Mouse (Mus musculus): Measurements from ENCODE around the gene Spata3.
"Not testable (repeated sequence)": the region's sequence is repeated elsewhere in the genome, so short reads cannot be mapped to it uniquely, and the experiment has no call there.

The Spata3 gene

DNA sequence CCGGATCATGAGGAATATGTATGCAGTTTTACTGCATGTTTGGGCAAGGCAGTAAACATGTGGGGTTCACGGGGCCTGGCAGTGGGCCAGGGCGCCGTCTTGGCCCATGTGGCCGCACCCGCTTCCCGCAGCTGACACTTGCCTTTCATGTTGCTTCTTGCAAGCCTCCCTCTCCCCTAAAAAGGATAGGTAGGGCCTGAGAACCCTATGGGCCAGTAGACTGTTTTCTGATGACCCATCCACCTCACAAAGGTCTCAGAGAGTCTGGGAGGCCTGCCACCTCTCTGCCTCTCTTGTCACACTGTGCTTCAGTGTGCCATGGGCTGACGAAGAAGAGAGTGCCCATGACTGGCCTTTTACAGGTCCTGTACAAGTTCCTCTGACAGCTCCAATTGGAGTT lies at the start of gene Spata3:
Gene Spata3, plus strand, starts transcription at position 301 of the 400 bp plus-strand sequence.
- ChIA-PET CTCF (interaction anchor here in 2 of 4 experiments (0.6 to 1.3 kb wide), 2 partner anchors 163 kb away, joined by 3 to 4 read pairs; no protein-coding TSS in a partner anchor), POLR2A (interaction anchor here in 3 of 4 experiments (0.8 to 1.9 kb wide), 5 partner anchors 16 to 241 kb away, joined by 3 to 4 read pairs (median 3); no protein-coding TSS in a partner anchor)

DNA sequence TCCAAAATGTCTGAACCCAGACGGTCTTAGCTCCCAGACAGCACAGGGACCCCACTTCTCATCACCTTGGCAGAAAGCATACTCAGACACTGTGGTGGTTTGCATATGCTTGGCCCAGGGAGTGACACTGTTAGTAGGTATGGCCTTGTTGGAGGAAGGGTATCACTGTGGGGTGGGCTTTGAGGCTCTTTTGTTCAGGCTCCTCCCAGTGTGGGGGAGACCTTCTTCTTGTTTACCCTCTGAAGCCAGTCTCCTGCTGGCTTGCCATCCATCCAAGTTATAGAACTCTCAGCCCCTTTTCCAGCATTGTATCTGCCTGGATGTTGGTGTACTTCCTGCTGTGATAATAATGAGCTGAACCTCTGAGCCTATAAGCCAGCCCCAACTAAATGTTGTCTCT lies 47.5 kb upstream of the Spata3 start:
- ChIA-PET CTCF (no interaction called here), POLR2A (no interaction called here)

DNA sequence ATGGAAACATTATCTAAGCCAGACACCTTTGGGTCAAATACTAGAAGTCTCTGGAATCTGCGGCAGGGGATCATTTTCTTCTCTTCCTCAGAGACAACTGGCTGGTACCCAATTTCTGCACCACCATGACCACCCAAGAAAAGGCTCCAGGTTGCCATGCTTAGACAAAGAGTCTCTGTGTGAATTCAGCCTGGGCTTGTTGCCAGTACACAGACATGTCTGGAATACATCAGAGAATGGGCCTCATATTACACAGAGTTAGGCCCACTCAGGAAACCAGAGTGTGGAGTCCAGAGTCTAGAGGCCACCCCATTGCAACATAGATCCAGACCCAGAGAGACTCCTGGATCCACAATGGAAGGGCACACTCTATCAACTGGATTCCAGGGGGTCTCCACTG lies 47.1 kb upstream of the Spata3 start:
- POLR2A ChIA-PET, result interaction anchor here in 1 of 4 experiments (0.6 kb wide), 1 partner anchor 113 kb away, joined by 3 read pairs; no protein-coding TSS in a partner anchor
- CTCF ChIA-PET, result no interaction called here

DNA sequence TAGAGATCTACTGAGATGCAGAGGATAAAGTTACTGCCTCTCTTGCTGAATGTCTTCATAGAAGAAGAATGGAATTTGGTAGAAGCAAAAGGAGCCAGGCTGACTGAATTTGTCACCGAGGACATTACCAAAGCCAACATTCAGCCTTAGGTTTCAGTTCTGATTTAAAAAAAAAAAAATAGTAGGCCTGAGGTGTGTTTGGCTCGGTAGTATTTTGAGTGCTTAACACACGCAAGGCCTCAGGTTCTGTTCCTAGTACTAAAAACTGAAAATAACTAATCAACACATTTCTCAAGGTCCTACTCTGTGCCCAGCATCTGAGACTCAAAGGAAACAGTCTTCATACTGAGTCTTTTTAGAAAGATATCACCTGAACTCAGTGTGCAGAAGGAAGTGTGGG lies 45.5 kb upstream of the Spata3 start:
- ChIA-PET POLR2A (no interaction called here), CTCF (no interaction called here)

DNA sequence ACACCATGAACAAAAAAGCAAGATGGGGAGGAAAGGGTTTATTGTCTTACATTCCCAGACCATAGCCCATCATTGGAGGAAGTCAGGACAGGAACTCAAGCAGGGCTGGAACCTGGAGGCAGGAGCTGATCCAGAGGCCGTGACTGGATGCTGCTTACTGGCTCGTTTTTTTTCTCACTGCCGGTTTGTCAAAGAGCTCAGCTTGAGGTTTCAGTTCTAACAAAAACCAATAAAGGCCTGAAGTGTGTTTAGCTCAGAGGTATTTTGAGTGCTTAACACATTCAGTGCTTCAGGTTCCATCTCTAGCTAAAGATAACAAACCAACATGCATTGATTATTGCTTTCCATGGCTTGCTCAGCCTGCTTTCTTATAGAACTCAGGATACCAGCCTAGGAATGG lies 44.3 kb upstream of the Spata3 start:
- ChIA-PET POLR2A (no interaction called here), CTCF (interaction anchor here in 1 of 4 experiments (1.2 kb wide), 1 partner anchor 37 kb away, joined by 4 read pairs; no protein-coding TSS in a partner anchor)

DNA sequence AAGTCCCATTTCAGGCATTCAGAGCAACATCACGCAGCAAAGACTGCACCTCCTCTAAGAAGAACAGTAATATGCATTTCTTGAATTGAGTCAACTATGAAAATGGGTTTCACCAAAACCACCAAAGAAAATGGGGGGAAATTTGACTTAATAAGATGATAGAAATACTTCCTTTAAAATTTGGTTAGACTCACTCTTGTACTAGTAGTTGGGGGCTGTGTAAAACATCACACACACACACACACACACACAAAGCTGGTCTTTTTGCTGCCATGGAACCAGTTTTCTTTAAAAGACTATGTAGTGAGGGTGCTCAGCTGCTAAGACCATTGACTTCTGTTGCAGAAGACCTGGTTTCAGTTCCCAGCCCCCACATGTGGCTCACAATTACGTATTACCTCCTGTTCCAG lies 43.1 kb upstream of the Spata3 start:
- ChIA-PET CTCF (no interaction called here), POLR2A (no interaction called here)

DNA sequence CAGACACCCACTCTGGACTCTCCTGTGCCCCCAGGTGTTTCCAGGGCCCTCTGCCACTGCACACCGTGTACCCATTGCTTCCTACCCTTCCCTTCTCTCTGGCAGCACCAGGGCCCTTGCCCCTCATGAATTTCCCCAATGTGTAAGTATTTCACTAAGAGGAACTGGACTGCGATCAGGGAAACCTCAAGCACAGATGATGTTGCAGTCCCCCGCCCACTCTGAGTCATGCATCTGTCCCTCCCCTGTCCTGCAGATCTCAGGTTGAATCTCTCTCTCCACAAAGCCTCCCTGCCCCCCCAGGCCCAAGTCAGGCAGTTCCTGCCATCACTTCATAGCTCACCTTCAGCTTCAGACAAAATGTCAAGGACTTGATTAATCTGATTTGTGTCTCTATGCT lies 38.9 kb upstream of the Spata3 start:
- POLR2A ChIA-PET, result no interaction called here
- CTCF ChIA-PET, result no interaction called here

DNA sequence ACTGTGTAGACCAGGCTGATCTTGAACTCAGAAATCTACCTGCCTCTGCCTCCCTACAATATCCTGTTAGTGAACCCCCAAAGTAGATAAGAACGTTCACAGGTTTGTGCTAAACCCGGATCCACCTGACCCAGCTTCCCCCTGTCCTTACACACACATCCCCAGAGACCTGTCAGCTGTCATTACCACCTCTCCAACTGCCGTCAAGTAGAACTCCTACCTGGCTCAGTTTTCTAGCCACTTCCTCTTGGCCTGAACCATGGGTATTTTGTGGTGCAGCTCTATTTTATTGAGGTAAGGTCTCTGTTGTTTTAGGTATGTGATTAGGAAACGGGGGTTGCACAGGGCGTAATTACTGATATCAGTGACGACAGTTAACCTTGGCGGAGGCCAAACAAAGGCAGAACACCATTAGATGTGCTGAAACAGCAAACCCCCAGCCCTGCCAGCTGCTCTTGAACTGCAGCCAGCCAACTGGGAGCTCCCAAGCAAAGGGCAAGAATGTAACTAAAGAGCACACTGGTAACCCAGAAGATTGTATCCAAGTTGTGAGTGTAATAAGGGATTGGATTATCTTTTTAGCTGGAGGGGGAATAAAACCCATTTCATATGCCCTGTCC lies 34.8 kb upstream of the Spata3 start:
- POLR2A ChIA-PET, result no interaction called here

DNA sequence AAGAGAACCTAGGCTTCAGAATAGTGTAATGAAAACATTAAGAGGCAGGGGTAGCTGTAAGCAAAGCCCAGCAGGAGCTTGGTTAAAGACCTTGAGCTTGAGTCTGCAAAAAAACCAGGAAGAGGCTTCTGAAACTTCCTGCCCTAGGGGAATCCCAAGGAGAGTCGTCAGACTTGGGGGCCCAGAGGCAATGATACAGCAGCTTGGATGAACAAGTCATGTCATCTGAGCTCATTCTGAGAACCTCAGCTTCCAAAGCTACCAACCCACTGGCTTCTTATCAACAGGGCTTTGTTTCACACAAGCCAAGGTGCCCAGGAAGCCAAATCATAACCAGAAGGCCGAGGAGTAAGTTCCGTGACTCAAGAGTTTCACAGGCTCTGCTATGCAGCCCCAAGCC lies 30.8 kb upstream of the Spata3 start:
- CTCF ChIA-PET, result interaction anchor here in 1 of 4 experiments (0.5 kb wide), 1 partner anchor 32 kb away, joined by 4 read pairs; no protein-coding TSS in a partner anchor
- POLR2A ChIA-PET, result interaction anchor here in 1 of 4 experiments (0.7 kb wide), 1 partner anchor 374 kb away, joined by 6 read pairs; the partner anchor contains the start of gene Ncl

More for the DNA sequence above, 34.8 kb upstream of the Spata3 start:
- CTCF ChIA-PET, result no interaction called here

DNA sequence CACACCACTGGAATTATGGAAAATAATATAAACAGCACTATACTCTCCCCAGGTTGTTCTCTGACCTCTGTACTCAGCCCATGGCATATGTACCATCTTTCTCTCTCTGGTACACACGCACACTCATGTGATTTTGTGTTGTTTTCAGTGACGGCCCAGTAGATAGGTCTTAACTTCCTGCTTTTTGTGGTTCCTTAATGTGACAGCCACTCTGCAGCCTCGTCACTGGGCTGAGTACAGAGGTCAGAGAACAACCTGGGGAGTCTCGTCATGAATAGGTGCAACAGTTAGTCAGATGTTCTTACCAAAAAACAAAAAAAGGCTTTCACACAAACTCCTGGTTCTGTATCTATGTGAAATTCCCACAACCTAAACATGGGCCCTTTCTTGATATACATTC lies 28.3 kb upstream of the Spata3 start:
- CTCF ChIA-PET, result no interaction called here
- POLR2A ChIA-PET, result no interaction called here

DNA sequence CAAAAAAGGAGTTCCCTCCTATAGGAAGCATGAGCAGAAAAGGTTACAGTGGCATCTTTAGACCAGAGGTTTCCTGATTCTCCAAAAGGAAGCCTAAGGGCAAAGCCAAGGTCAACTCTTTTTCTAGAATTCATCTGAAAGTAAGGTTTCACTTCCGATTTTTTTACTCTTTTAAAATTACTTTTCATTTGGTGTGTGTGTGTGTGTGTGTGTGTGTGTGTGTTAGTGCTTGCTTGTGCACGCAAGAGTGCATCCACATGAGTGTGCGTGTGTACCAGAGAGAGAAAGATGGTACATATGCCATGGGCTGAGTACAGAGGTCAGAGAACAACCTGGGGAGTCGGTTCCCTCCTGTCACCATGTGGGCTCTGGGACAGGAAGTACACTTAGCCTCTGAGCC lies 27.7 kb upstream of the Spata3 start:
- POLR2A ChIA-PET, CTCF ChIA-PET: not testable (repeated sequence)

DNA sequence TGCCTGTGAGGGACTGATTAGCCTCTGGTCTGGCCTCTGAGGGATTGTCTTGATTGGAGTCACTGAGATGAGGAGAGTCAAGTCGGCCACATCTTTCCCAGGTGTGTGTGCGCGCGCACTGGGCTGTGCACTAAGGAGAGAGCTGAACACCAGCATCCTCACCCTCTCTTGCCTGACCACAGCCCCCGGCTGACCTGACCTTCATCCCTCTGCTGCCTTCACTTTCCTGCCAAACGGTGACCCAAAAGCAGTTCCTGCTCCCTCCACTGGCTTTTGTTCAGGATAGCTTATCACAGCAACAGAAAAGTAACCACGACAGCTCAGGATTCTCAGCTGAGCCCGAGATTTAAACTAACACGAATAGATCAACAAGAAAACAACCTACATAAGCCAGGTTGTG lies 24.4 kb upstream of the Spata3 start:
- POLR2A ChIA-PET, result interaction anchor here in 2 of 4 experiments (0.7 to 1.1 kb wide), 2 partner anchors 15 to 367 kb away, joined by 3 read pairs; partner anchors contain the start of gene Ncl (in 1 of the 2)
- CTCF ChIA-PET, result interaction anchor here in 2 of 4 experiments (0.5 to 1.1 kb wide), 2 partner anchors 15 to 548 kb away, joined by 3 read pairs; no protein-coding TSS in a partner anchor

DNA sequence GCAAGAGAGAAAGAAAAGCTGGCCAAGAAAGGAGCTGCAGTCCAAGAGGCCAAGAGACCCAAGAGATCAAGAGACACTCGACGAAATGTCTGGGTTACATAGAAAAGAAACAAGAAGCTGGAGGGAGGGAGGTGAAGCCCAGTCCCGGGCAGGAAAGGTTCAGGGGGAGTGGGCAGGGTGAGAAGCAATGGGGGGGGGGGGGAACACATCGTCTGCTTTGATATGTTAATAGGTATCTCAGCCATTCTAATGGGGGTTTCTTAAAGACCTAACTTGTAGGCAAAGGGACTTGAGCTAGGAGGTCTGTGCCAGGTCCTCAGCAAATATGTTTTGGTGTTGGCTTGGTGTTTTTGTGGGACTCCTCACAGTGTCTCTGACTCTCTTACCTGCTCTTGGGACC lies 23.1 kb upstream of the Spata3 start:
- ChIA-PET POLR2A (interaction anchor here in 2 of 4 experiments (0.6 to 0.9 kb wide), 2 partner anchors 366 to 437 kb away, joined by 3 to 4 read pairs; partner anchors contain the start of gene Ncl (in 1 of the 2)), CTCF (interaction anchor here in 1 of 4 experiments (0.6 kb wide), 1 partner anchor 66 kb away, joined by 3 read pairs; no protein-coding TSS in a partner anchor)

DNA sequence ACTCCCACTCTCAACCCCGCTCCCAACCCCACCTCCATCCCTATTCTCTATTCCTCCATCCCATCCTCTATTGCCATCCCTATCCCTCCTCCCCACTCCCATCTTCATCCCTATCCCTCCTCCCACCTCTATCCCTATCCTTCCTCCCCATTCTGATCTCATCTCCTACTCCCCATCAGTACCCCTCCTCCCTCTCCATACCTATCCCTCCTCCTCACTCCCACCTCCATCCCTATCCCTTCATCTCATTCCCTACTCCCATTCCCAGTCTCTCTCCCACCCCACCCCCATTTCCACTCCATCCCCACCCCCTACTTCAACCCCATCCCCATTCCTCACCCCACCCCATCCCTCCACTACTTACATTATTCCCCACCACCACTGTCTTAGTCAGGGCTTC lies 19.4 kb upstream of the Spata3 start:
- POLR2A ChIA-PET, result no interaction called here
- CTCF ChIA-PET, result no interaction called here

DNA sequence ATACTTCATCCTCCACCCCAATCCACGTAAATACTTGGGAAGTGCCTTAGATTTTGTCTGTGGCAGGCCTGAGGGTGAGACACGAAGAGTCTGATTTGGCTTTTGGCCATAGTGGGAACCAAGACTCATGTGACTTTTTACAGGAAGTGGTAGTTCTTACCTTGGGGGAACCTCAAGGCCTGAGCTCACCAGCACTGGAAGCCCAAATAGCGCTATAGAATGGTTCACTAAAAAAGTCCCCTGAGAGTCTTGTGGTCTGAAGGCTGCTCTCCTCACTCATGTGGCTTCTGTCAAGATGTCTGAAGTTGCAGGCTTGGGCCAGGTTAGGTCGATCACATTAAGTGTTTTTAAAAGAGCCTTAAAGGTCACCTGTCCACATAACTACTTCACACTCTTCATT lies 18.6 kb upstream of the Spata3 start:
- POLR2A ChIA-PET, result interaction anchor here in 2 of 4 experiments (0.6 to 0.9 kb wide), 3 partner anchors 9 to 416 kb away, joined by 3 to 4 read pairs (median 3); no protein-coding TSS in a partner anchor
- CTCF ChIA-PET, result no interaction called here

DNA sequence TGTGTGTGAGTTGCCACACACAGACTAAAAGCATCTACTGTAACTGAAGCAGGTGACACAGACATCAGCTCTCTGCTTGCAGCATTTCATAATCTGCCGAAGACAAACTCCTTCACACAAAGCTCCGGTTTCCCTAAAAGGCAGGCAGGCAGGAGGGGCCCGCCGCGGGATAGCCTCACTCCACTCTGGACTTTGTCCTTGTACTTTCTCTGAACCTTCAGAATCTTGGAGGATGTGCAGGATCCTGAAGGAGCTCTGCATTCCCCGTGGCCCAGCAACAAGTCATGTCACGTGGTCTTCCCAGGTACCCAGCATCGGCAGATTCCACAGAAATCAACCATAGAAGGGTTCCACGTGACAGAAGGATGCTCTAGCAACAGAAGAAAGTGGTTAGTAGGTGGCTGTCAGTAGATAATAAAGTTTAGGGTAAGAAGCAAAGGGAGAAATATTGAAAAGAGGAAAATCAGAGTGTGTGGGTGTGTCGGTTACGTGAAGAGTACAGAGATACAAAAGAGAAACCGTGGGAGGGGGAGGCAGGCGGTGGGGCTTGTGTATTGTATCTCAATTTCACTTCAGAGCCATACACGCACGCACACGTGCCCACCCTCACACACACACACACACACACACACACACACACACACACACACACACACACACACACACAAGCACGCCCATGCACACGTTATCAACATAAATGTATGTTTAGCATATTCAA lies 16.6 kb upstream of the Spata3 start:
- ChIA-PET CTCF (no interaction called here), POLR2A (interaction anchor here in 1 of 4 experiments (1.2 kb wide), 2 partner anchors 22 to 76 kb away, joined by 3 read pairs; no protein-coding TSS in a partner anchor)

DNA sequence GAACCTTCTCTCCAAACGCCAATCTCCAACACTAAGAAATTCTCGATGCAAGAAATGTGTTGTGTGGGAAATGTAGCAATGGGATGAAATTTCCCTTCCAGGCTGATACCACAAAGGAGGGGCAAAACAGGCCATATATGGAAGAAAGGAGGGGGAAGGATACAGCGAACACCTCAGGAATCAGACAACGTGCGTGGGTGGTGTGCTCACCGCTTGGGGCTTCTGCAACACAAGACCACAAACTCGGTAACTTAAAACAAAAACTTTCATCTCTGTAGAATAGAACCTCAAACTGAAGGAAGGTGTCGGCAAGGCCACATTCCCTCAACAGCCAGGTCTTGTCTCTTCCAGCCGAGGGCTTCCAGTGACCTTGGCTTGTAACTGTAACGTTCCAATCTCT lies 11.1 kb upstream of the Spata3 start:
- POLR2A ChIA-PET, result no interaction called here
- CTCF ChIA-PET, result no interaction called here

DNA sequence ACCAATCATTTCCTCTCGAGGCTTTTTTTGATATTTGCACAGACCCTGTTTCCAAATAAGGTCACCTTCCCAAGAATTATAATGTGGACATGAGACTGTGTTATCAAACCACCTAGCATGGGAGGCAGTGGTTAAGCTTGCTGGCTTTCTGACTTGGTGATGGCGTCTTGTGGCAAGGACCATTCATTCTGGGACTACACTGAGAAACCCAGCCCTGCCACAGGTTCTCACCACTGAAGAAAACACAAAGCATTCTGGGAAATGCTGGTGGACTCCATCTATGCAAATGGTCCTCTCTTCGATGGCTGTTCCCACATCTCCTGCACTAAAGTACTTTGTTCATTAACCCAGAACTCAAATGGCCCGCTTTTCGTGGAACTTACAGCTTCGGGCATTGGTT lies 10.6 kb upstream of the Spata3 start:
- ChIA-PET CTCF (interaction anchor here in 3 of 4 experiments (1.2 to 1.7 kb wide), 4 partner anchors 15 to 71 kb away, joined by 3 to 9 read pairs (median 6); no protein-coding TSS in a partner anchor), POLR2A (interaction anchor here in 1 of 4 experiments (0.6 to 1.4 kb wide), 2 partner anchors 11 to 153 kb away, joined by 3 to 4 read pairs; no protein-coding TSS in a partner anchor)

DNA sequence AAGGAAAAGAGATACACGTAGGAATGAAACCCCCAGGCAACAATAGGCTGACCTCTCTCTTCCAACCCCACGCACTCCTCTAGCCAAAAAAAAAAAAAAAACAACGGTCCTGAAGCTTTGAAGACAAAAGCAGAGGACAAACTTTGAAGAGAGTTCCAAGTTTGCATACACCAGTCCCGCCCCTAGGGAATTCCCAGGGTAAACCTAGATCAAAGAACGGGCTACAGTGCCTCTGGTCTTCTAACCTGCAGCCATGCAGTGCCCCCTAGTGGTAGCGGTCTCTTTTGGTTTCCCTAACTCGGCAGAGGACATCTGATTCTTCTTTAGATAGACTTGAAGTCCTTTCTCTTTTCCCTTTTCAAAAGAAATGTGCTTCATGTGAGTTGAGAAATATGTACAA lies 8.8 kb upstream of the Spata3 start:
- ChIA-PET CTCF (interaction anchor here (0.6 to 1.7 kb wide), 27 partner anchors 10 to 464 kb away, joined by 3 to 17 read pairs (median 4); no protein-coding TSS in a partner anchor), POLR2A (interaction anchor here in 3 of 4 experiments (0.7 to 1.7 kb wide), 5 partner anchors 10 to 309 kb away, joined by 3 to 5 read pairs (median 3); no protein-coding TSS in a partner anchor)

DNA sequence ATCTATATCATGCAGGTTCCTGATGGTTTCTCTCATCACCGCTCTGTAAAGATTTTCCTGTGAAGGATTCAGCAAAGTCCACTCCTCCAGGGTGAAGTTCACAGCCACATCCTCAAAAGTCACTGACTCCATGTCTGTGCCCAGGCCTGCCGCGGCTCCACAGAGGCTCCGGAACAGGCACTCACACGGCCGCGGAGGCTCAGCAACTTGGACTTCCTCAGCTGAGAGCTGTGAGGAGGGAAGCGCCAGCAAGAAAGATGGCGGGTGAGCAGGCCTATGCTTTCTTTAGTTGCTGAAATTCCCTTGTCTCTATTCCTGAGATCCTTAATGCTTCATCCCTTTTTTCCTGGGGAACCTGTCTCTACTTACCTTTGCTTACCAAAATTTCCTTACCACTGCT lies 858 bp upstream of the Spata3 start:
- CTCF ChIA-PET, result interaction anchor here in 1 of 4 experiments (1.3 kb wide), 1 partner anchor 162 kb away, joined by 4 read pairs; no protein-coding TSS in a partner anchor
- POLR2A ChIA-PET, result interaction anchor here in 3 of 4 experiments (0.8 to 1.9 kb wide), 5 partner anchors 16 to 242 kb away, joined by 3 to 4 read pairs (median 3); no protein-coding TSS in a partner anchor
